Mouse (Mus musculus) thymus, adult 2 months (tissue): ENCODE measurements around the gene Aar2. TPM values are rescaled to one million over a fixed set of nuclear protein-coding genes. Genes with fewer than 3 reads are reported as not detected.
"Not testable (repeated sequence)": the region's sequence is repeated elsewhere in the genome, so short reads cannot be mapped to it uniquely, and the experiment has no call there.

Source experiments
- DNase-seq: peaks from one replicate; pipeline ENCODE4 v3.0.0; 2021
- H3K27ac ChIP-seq: fragments of 200-500 bp; 2 replicates; pipeline ENCODE4 v1.5.1; 2012; ENCODE audit warnings: low read length, control low read depth; ENCODE audit not compliant: control insufficient read depth, insufficient read depth
- H3K27me3 ChIP-seq: fragments of 200-500 bp; 2 replicates; pipeline ENCODE4 v1.6.1; 2012; ENCODE audit warnings: mild to moderate bottlenecking, low read length, moderate library complexity, mixed read lengths; ENCODE audit not compliant: control insufficient read depth, insufficient read depth
- H3K36me3 ChIP-seq: fragments of 200-500 bp; 2 replicates; pipeline ENCODE4 v1.6.1; 2012; ENCODE audit warnings: mild to moderate bottlenecking, low read length, moderate library complexity; ENCODE audit not compliant: control insufficient read depth, insufficient read depth
- H3K4me1 ChIP-seq: fragments of 200-500 bp; replicated peaks from 2 replicates; pipeline ENCODE4 v1.6.1; 2012; ENCODE audit warnings: low read length; ENCODE audit not compliant: control insufficient read depth, insufficient read depth
- H3K4me3 ChIP-seq: fragments of 200-500 bp; 2 replicates; pipeline ENCODE4 v1.5.1; 2012; ENCODE audit warnings: mild to moderate bottlenecking, low read length, control low read depth, moderate library complexity; ENCODE audit not compliant: control insufficient read depth, insufficient read depth
- CTCF ChIP-seq: fragments of 200-500 bp; IDR thresholded peaks from 2 replicates; pipeline ENCODE4 v1.5.1; 2012; ENCODE audit warnings: mild to moderate bottlenecking, control low read depth, low read length, moderate library complexity, borderline replicate concordance; ENCODE audit not compliant: control insufficient read depth, poor library complexity, insufficient read depth; ENCODE audit errors: extremely low read depth
- POLR2A ChIP-seq: fragments of 200-500 bp; IDR thresholded peaks from 2 replicates; pipeline ENCODE4 v1.6.1; 2012; ENCODE audit warnings: mild to moderate bottlenecking, low read length, control low read depth, moderate library complexity; ENCODE audit not compliant: control insufficient read depth, poor library complexity, insufficient read depth; ENCODE audit errors: extremely low read depth
- WGBS: fragments of 180-500 bp; shearing (Covaris S2); methylation state at CpG from one replicate; pipeline ENCODE4 v1.1.7; 2018; 5-methylcytosine and 5-hydroxymethylcytosine counted together
- polyA plus RNA-seq: library from polyadenylated mRNA; depleted of rRNA; stranded (reverse); fragments of >200 nt; gene quantifications from 2 replicates; pipeline ENCODE4 v1.2.3, GENCODE M21; 2012

Gene Aar2
- polyA plus RNA-seq, 1 experiment, result 32.7 TPM

DNA sequence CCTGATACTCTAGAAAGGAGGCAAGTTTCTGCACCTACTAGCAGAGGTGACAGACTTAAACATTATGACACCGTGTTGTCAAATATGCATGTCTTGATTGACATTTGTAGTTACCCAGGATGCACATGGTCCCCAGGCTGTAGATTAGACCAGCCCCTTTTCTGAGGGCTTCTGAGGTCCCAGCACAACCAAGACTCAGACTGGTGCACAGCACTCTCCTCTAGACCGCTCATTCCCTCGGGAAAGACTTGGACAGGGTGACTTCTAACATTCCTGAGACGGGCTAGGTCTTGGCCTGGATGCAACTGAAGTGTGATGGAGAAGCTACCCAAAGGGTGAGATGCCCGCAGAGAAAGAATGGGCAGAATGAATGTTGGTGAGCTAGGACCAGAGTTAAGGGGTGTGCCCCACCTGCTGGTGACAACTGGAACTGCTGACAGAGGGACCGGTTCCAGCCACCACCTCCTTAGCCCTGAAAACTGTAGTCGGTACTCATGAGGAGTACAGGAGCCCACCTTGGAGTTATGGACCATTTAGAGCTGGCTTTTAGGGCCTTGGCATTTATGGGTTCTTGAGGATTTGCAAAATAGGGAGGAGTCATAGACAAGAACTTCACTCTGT lies 31.7 kb upstream of the Aar2 start:
- no peaks in the 10 kb centered on the region for H3K27me3 ChIP-seq

GRCm38 (mm10) chr2:156516678-156517077 lies 30.7 kb upstream of the Aar2 start:
- not testable (repeated sequence) for H3K4me1 ChIP-seq

More for the DNA sequence above, 31.7 kb upstream of the Aar2 start:
- no peak overlapping the region for H3K27ac ChIP-seq
- WGBS, result 24% methylated on average over 7 of the region's 7 CpGs
- TF ChIP-seq POLR2A (no peak), CTCF (peak; percentile 77; the same call in 1 of the 2 replicates)
- no peaks in the 10 kb centered on the region for H3K4me1 ChIP-seq
- no peaks in the 10 kb centered on the region for H3K36me3 ChIP-seq
- no peak overlapping the region for H3K4me3 ChIP-seq
- DNase-seq, result peak; percentile 70

DNA sequence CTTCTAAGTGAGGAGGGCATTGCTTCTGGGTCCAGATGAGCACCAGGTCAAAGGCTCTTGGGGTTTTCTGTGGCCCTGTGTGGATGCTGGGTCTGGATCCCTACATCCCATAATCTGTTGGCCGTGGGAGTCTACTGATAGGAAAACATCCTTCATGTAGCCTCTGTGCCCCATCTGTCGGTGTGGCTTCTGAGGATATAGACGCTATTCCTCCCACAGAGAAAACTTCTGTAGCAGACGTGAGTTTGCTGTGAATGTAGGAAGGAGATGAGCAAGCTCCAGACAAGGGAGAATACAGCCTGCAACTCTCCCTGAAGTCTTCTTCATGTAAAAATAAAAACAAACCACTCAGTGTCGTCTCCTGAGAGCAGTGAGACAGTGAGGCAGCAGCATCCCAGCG lies 29.1 kb upstream of the Aar2 start:
- H3K4me1 ChIP-seq, result no peaks in the 10 kb centered on the region
- no peak for DNase-seq
- H3K36me3 ChIP-seq, result no peaks in the 10 kb centered on the region
- 96% methylated on average over 6 of the region's 6 CpGs for WGBS
- H3K4me3 ChIP-seq, result no peak overlapping the region
- H3K27ac ChIP-seq, result no peak overlapping the region
- no peaks in the 10 kb centered on the region for H3K27me3 ChIP-seq
- TF ChIP-seq POLR2A (no peak), CTCF (no peak)

More at GRCm38 (mm10) chr2:156516678-156517077, 30.7 kb upstream of the Aar2 start:
- H3K27me3 ChIP-seq, H3K27ac ChIP-seq, H3K4me3 ChIP-seq, H3K36me3 ChIP-seq, DNase-seq: not testable (repeated sequence)
- WGBS, result 86% methylated on average over 2 of the region's 2 CpGs

- 96% methylated on average over 5 of the region's 5 CpGs for WGBS
- H3K27ac ChIP-seq, result no peak overlapping the region
- no peaks in the 10 kb centered on the region for H3K36me3 ChIP-seq
- DNase-seq, result no peak
- no peak for TF ChIP-seq POLR2A
- no peak for TF ChIP-seq CTCF
- H3K4me3 ChIP-seq, result no peak overlapping the region
- H3K27me3 ChIP-seq, result no peaks in the 10 kb centered on the region
- no peaks in the 10 kb centered on the region for H3K4me1 ChIP-seq
Measured at GRCm38 (mm10) chr2:156519584-156519983, 27.8 kb upstream of the Aar2 start.

DNA sequence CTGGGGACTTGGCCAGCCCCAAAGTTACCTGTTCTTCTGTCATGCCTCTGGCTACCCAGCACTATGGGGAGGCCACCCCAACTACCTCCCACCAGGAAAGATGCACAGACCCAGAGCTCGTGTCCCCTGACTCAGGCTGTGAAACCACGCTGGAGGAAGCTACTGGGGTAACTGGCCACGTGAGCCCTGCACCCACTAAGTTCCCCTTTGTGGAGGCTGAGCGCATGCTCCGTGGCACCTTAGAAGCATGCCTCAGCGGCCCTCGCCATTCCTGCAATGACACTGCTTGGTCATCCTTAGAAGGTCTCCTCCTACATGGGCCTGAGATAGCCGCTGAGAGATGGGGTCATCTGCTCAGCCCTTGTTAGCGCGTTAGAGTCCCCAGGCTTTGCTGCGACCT lies 24.4 kb upstream of the Aar2 start:
- no peak for DNase-seq
- WGBS, result 40% methylated on average over 11 of the region's 11 CpGs
- Histone ChIP-seq H3K4me3 (no peak overlapping the region), H3K27ac (no peak overlapping the region), H3K4me1 (no peaks in the 10 kb centered on the region), H3K27me3 (no peaks in the 10 kb centered on the region), H3K36me3 (no peaks in the 10 kb centered on the region)
- TF ChIP-seq POLR2A, result no peak
- no peak for TF ChIP-seq CTCF

DNA sequence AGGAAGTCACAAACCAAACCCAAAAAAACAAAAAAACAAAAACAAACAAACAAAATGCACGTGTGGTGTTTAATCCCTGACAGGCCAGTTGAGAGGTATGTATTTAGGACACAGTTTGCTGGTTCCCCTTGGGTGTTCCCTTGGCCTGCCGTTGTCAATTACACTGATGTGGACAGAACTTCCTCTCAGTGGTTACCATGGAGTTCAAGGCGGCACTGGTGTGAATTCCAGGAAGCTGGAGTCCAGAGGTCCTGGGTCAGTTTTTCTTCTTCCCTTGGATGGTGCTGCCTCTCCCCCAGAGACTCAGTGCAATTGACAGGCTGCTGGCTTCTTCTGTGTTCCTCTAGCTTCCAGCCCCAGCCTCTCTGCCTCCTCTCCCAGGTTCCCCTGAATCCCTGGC lies 23.3 kb upstream of the Aar2 start:
- 29% methylated on average over 3 of the region's 3 CpGs for WGBS
- H3K4me3 ChIP-seq, result no peak overlapping the region
- no peaks in the 10 kb centered on the region for H3K36me3 ChIP-seq
- no peak for TF ChIP-seq CTCF
- no peak for TF ChIP-seq POLR2A
- no peaks in the 10 kb centered on the region for H3K4me1 ChIP-seq
- no peaks in the 10 kb centered on the region for H3K27me3 ChIP-seq
- DNase-seq, result no peak
- no peak overlapping the region for H3K27ac ChIP-seq

DNA sequence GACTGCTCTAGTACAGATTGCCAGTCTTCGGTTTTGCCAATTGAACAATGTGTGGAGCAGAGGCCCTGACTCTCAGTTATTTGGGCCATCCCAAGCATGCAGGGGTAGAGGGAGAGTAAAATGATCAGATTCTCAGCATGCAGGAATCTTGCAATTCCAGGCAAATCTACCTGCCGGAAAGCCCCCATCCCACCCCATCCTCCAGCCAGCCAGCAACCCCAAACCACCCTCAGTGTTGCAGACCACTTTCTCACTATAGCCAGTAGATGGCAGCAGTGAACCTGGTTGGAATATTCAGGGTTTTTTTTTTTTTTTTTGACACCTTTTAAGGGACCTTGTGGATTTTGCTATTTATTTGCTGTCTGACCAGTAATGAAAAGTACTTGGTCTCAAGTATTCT lies 17.7 kb upstream of the Aar2 start:
- Histone ChIP-seq H3K27ac (no peak overlapping the region), H3K4me3 (no peak overlapping the region), H3K27me3 (no peaks in the 10 kb centered on the region), H3K36me3 (no peaks in the 10 kb centered on the region), H3K4me1 (no peaks in the 10 kb centered on the region)
- 57% methylated on average over 2 of the region's 2 CpGs for WGBS
- TF ChIP-seq CTCF (no peak), POLR2A (no peak)
- no peak for DNase-seq
